Comparison of ENCODE assay signal across 17 mouse cellular contexts in genomic region chr14:45644786-45645185, GRCm38 (mm10). TPM values are rescaled to one million over a fixed set of nuclear protein-coding genes. Genes with fewer than 3 reads are reported as not detected.
DNase-seq lines count a peak whose midpoint lies in the region; ATAC-seq lines count a peak whose summit lies in the region.
"Had no signal": no experiment of that assay in that cellular context is flagged by ENCODE, and none has a peak within 500 bp of the region (broad histone marks: within the 10 kb centered on the region; RNA-seq: fewer than 3 reads in every experiment).

No protein-coding gene starts in this region.

- no peaks in the 10 kb centered on the region for H3K9me3 ChIP-seq in neural tube, embryonic 13.5 days
- no peaks in the 10 kb centered on the region for H3K9me3 ChIP-seq in midbrain, embryonic 15.5 days
- H3K9me3 ChIP-seq: heart, embryonic 15.5 days; kidney, embryonic 15.5 days had no signal

- no peaks in the 10 kb centered on the region for H3K36me3 ChIP-seq in neural tube, embryonic 13.5 days
- H3K36me3 ChIP-seq in midbrain, embryonic 15.5 days (replicated peaks) = no peaks in the 10 kb centered on the region
- H3K36me3 ChIP-seq: heart, embryonic 15.5 days; kidney, embryonic 15.5 days had no signal

- peak; percentile 8 for DNase-seq in heart, adult 11 months
- DNase-seq in heart, postnatal 14 days = no peak
- no peak for DNase-seq in neural tube, embryonic 10.5 days (ENCODE audit: extremely low spot score, low spot score)
- DNase-seq in gastrocnemius, postnatal 4 days (ENCODE audit: low spot score in 2 of 2) = no peak
- no peak for DNase-seq in thymus, postnatal 25 days
- DNase-seq: adrenal gland, adult 8-10 months; cerebellum, adult 11-12 months; cerebellum, postnatal 36 days; gastrocnemius, postnatal 36 days; lung, adult 2 months; right cerebral cortex, postnatal 4 days; thymus, postnatal 4 days had no signal

- peak overlapping the region; percentile 32; the same call in 1 of the 2 replicates for H3K4me2 ChIP-seq in neural tube, embryonic 13.5 days
- no peak overlapping the region for H3K4me2 ChIP-seq in midbrain, embryonic 15.5 days

- H3K27me3 ChIP-seq in neural tube, embryonic 13.5 days = no peaks in the 10 kb centered on the region
- H3K27me3 ChIP-seq in midbrain, embryonic 15.5 days (replicated peaks) = no peaks in the 10 kb centered on the region
- H3K27me3 ChIP-seq: heart, embryonic 15.5 days; kidney, embryonic 15.5 days had no signal

- H3K4me3 ChIP-seq in neural tube, embryonic 13.5 days = no peak overlapping the region
- no peak overlapping the region for H3K4me3 ChIP-seq in midbrain, embryonic 15.5 days
- H3K4me3 ChIP-seq: erythroblast, embryonic 14.5 days; heart, embryonic 15.5 days; kidney, embryonic 15.5 days had no signal

- intact Hi-C loops in heart, postnatal 14 days (cut with DNase I) = no loop called here

- 65% methylated on average over 1 of the region's 1 CpGs for WGBS in neural tube, embryonic 13.5 days
- WGBS in midbrain, embryonic 15.5 days = 45% methylated on average over 1 of the region's 1 CpGs

- peak overlapping the region; percentile 66 for H3K27ac ChIP-seq in neural tube, embryonic 13.5 days (replicated peaks)
- H3K27ac ChIP-seq in midbrain, embryonic 15.5 days = peak overlapping the region; percentile 51
- H3K27ac ChIP-seq: heart, embryonic 15.5 days; kidney, embryonic 15.5 days had no signal

- no peak for ATAC-seq in neural tube, embryonic 13.5 days (ENCODE audit: low read depth)
- no peak for ATAC-seq in midbrain, embryonic 15.5 days (replicated peaks)

- peaks cover 49% of the 10 kb centered on the region for H3K4me1 ChIP-seq in neural tube, embryonic 13.5 days (replicated peaks)
- peaks cover 41% of the 10 kb centered on the region for H3K4me1 ChIP-seq in midbrain, embryonic 15.5 days

- no peak overlapping the region for H3K9ac ChIP-seq in neural tube, embryonic 13.5 days
- H3K9ac ChIP-seq in midbrain, embryonic 15.5 days = no peak overlapping the region
- H3K9ac ChIP-seq: heart, embryonic 15.5 days; kidney, embryonic 15.5 days had no signal

RNA-seq across cellular contexts. Expression of gene Ddhd1, which starts 13.2 kb away (rescaled TPM):
- total RNA-seq in heart, postnatal 14 days (2021) = 10 to 100 TPM; 10.0 to 11.8 TPM
- 17.8 and 21.8 TPM in 2 replicates for polyA plus RNA-seq in neural tube, embryonic 13.5 days (2015; fragmentation: Nextera tagmentation; extraction: Ambion mirVana)
- polyA plus RNA-seq in midbrain, embryonic 15.5 days (2015; fragmentation: Nextera tagmentation; extraction: Ambion mirVana) = 19.3 and 19.8 TPM in 2 replicates
- total RNA-seq in gastrocnemius, postnatal 4 days (2021) = 10 to 100 TPM; 13.0 to 17.9 TPM
